Mouse (Mus musculus) C2C12 (cell line): Measurements from ENCODE around the gene Plekha6. TPM values are rescaled to one million over a fixed set of nuclear protein-coding genes. Genes with fewer than 3 reads are reported as not detected.

Experiments
- H3K27me3 ChIP-seq: one replicate; pipeline ENCODE4 v1.6.1; 2011; ENCODE audit not compliant: control insufficient read depth, insufficient read depth, insufficient read length
- H3K36me3 ChIP-seq: one replicate; pipeline ENCODE4 v1.6.1; 2011; ENCODE audit not compliant: control insufficient read depth, insufficient read depth
- H3K4me3 ChIP-seq: one replicate; pipeline ENCODE4 v1.5.1; 2011; ENCODE audit warnings: mild to moderate bottlenecking, control low read depth; ENCODE audit not compliant: poor library complexity, insufficient read depth, severe bottlenecking
- H3K79me2 ChIP-seq: one replicate; pipeline ENCODE4 v1.6.1; 2011; ENCODE audit not compliant: control insufficient read depth, insufficient read depth
- H3K79me3 ChIP-seq: one replicate; pipeline ENCODE4 v1.6.1; 2011; ENCODE audit warnings: low read depth, control low read depth
- H3ac ChIP-seq: one replicate; pipeline ENCODE3; 2011; ENCODE audit warnings: low read depth; ENCODE audit not compliant: control insufficient read depth, insufficient read length
- CEBPB ChIP-seq: IDR thresholded peaks from one replicate; pipeline ENCODE4 v1.6.1; 2011; ENCODE audit warnings: low read depth, mild to moderate bottlenecking, control low read depth, moderate library complexity
- CTCF ChIP-seq: IDR thresholded peaks from one replicate; pipeline ENCODE4 v1.5.1; 2011; ENCODE audit not compliant: control insufficient read depth, insufficient read depth, insufficient read length
- FOSL1 ChIP-seq: IDR thresholded peaks from one replicate; pipeline ENCODE4 v1.8.0; 2011; ENCODE audit warnings: mild to moderate bottlenecking, low read length; ENCODE audit not compliant: poor library complexity, insufficient read depth, severe bottlenecking
- MAX ChIP-seq: IDR thresholded peaks from one replicate; pipeline ENCODE4 v1.6.1; 2011; ENCODE audit warnings: mild to moderate bottlenecking, control low read depth
- MYOD1 ChIP-seq: IDR thresholded peaks from one replicate; pipeline ENCODE4 v1.6.1; 2011; ENCODE audit warnings: low read depth; ENCODE audit not compliant: control insufficient read depth, insufficient read length
- MYOG ChIP-seq: IDR thresholded peaks from one replicate; pipeline ENCODE4 v1.6.1; 2011; ENCODE audit not compliant: control insufficient read depth, insufficient read length; ENCODE audit errors: extremely low read depth
- USF1 ChIP-seq: IDR thresholded peaks from one replicate; pipeline ENCODE4 v1.6.1; 2011; ENCODE audit warnings: low read depth, mild to moderate bottlenecking, control low read depth, moderate library complexity
- polyA plus RNA-seq: library from polyadenylated mRNA; unstranded; fragments of >200 nt; fragmentation: generic; extraction: Trizol; gene quantifications from one replicate; pipeline ENCODE4 v1.2.1, GENCODE M21; 2012; ENCODE audit warnings: missing spikeins

Plekha6 gene
- polyA plus RNA-seq, 1 experiment: 0.15 TPM

DNA sequence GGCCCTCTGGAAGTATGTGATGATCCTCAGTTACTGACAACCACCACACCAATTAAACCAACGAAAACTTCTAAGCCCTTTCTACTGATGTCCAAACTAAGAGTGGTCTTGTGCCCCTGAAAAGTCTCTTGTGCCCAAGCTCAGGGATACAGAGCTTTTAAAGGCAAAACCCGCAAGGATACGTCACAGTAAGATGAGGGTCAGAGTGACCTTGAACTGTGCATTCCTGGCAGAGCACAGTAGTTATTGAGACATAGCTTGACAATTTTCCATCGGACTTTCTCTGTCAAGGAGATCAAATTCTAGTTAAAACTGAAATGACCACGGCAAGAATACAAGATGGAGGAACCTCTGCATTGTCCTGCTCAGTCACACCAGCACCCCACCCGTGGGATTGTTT is 42.8 kb upstream of the Plekha6 start:
- TF ChIP-seq MYOG: no peak
- no peak for TF ChIP-seq CTCF
- no peak for TF ChIP-seq CEBPB
- no peak for TF ChIP-seq USF1
- no peak for TF ChIP-seq MAX
- no peak for TF ChIP-seq FOSL1
- no peak for TF ChIP-seq MYOD1
- H3K4me3 ChIP-seq: no peak overlapping the region
- H3K27me3 ChIP-seq: no peaks in the 10 kb centered on the region
- H3K79me2 ChIP-seq: no peaks in the 10 kb centered on the region
- no peaks in the 10 kb centered on the region for H3K36me3 ChIP-seq
- H3K79me3 ChIP-seq: no peaks in the 10 kb centered on the region
- no peak overlapping the region for H3ac ChIP-seq

DNA sequence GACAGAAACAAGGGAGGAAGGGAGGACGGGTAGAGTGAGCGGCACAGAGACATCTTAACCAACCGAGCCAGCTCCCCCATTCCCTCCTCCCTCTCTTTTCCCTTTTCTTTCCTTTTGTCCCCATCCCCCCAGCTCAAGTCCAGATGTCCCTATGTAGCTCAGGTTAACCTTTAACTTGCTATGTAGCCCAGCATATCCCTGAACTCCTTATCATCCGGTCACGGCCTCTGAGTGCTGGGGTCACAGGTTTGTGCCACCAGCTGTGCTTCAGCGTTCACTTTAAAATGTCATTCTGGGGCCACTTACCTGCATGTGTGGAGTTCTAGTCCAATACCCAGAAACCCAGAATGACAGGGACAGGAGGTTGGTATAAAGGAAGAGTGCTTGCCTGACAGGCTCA is 39.9 kb upstream of the Plekha6 start:
- no peaks in the 10 kb centered on the region for H3K79me3 ChIP-seq
- no peaks in the 10 kb centered on the region for H3K36me3 ChIP-seq
- TF ChIP-seq MYOG: no peak
- TF ChIP-seq USF1: no peak
- no peak for TF ChIP-seq FOSL1
- TF ChIP-seq CEBPB: no peak
- TF ChIP-seq MYOD1: no peak
- TF ChIP-seq CTCF: no peak
- TF ChIP-seq MAX: no peak
- H3K27me3 ChIP-seq: no peaks in the 10 kb centered on the region
- no peak overlapping the region for H3K4me3 ChIP-seq
- no peak overlapping the region for H3ac ChIP-seq
- no peaks in the 10 kb centered on the region for H3K79me2 ChIP-seq

- H3ac ChIP-seq: no peak overlapping the region
- no peaks in the 10 kb centered on the region for H3K79me2 ChIP-seq
- no peak for TF ChIP-seq FOSL1
- no peak for TF ChIP-seq MYOD1
- no peak for TF ChIP-seq MAX
- TF ChIP-seq USF1: no peak
- no peak for TF ChIP-seq MYOG
- no peak for TF ChIP-seq CEBPB
- no peak for TF ChIP-seq CTCF
- H3K36me3 ChIP-seq: no peaks in the 10 kb centered on the region
- no peaks in the 10 kb centered on the region for H3K79me3 ChIP-seq
- no peaks in the 10 kb centered on the region for H3K27me3 ChIP-seq
- H3K4me3 ChIP-seq: no peak overlapping the region
Observed at GRCm38 (mm10) chr1:133125640-133126364, 38.2 kb upstream of the Plekha6 start.

GRCm38 (mm10) chr1:133126365-133126740 is 37.7 kb upstream of the Plekha6 start:
- Histone ChIP-seq H3K79me2 (peaks cover 2% of the 10 kb centered on the region), H3K36me3 (no peaks in the 10 kb centered on the region), H3K79me3 (peaks cover 1% of the 10 kb centered on the region), H3K4me3 (no peak overlapping the region), H3K27me3 (no peaks in the 10 kb centered on the region), H3ac (no peak overlapping the region)
- TF ChIP-seq CEBPB (no peak), MAX (no peak), MYOG (no peak), USF1 (no peak), MYOD1 (no peak), CTCF (no peak)

DNA sequence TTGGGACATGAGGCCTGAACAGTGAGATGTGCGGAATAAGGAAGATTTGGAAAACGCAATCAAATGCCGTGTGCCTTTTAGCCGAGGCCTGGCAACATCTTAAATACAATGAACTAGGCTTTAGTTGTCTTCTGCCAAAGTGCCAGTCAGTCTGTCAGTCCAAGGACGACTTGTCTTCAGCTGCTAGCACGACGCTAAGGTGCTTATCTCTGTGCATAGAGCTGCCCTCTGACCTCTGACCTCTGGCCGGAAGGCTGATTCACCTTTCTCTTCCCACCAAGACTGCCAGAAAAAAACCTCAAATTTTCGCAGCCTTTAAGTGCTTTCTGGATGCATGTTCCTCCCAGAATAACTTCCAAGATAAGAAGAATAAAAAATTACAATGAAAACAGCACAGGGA is 36.7 kb upstream of the Plekha6 start:
- Histone ChIP-seq H3K36me3 (no peaks in the 10 kb centered on the region), H3K4me3 (no peak overlapping the region), H3ac (no peak overlapping the region), H3K79me3 (peaks cover 10% of the 10 kb centered on the region), H3K79me2 (peaks cover 12% of the 10 kb centered on the region), H3K27me3 (no peaks in the 10 kb centered on the region)
- TF ChIP-seq MAX: no peak
- no peak for TF ChIP-seq FOSL1
- no peak for TF ChIP-seq MYOG
- TF ChIP-seq CEBPB: no peak
- no peak for TF ChIP-seq USF1
- TF ChIP-seq MYOD1: no peak
- no peak for TF ChIP-seq CTCF

DNA sequence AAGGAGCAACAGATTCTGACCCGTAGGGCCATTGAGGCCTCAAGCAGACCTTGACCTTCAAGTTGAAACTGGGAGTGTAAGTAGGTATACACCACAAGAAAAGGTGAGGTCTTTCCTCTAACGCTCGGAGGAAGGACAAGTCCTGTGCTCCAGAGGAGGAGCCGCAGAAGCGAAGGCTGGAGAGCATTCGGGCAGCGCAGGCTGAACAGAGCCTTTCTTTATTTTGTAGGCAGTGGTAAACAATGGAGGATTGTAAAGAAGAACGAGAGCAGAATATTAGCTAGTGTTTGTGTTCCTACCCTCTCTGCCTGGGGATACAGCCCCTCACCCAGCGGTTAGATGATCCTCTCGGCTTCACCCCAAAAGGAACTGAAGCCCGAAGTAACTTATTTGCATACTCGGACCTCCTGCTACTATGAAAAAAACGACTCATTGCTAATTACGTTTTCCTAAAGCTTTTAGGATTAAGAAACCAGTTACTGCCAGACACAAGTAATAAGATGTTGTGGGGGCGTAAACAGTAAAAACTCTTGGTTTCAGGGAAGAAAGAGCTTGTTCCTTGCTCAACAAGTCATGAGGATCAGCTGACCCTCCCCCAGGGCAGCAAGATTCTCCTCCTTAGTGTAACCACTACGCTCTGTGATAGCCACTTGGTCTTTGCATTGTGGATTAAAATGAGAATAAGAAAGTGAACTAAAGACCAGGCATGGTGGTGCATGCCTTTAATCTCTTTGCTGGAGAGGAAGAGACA is 34.4 kb upstream of the Plekha6 start:
- H3K79me3 ChIP-seq: peaks cover 33% of the 10 kb centered on the region
- no peak overlapping the region for H3K4me3 ChIP-seq
- H3K79me2 ChIP-seq: peaks cover 35% of the 10 kb centered on the region
- H3K36me3 ChIP-seq: peaks cover 22% of the 10 kb centered on the region
- no peaks in the 10 kb centered on the region for H3K27me3 ChIP-seq
- no peak overlapping the region for H3ac ChIP-seq
- no peak for TF ChIP-seq FOSL1
- TF ChIP-seq USF1: no peak
- no peak for TF ChIP-seq MYOG
- TF ChIP-seq MAX: no peak
- no peak for TF ChIP-seq CEBPB
- no peak for TF ChIP-seq CTCF
- no peak for TF ChIP-seq MYOD1
